Mouse (Mus musculus): Measurements from ENCODE around the gene Mob3c.

GRCm38 (mm10) chr4:115878216-115878678, 50.4 kb downstream of the Mob3c start:
- TF ChIP-seq CTCF (IDR thresholded peaks at IDR 0.05; ENCODE audit: control insufficient read depth, insufficient read depth, insufficient read length) (no peak), FOSL1 (IDR thresholded peaks at IDR 0.05; ENCODE audit: insufficient read depth, low read length, poor library complexity, severe bottlenecking) (no peak), CEBPB (IDR thresholded peaks at IDR 0.05; ENCODE audit: low read depth) (no peak), MYOD1 (IDR thresholded peaks at IDR 0.05; ENCODE audit: control insufficient read depth, insufficient read length, low read depth) (no peak)

Measured in C2C12 (cell line).